In genomic region chr5:113634024-113634651, GRCm38 (mm10) we compare ENCODE assay signal across 9 mouse cellular contexts. TPM values are rescaled to one million over a fixed set of nuclear protein-coding genes. Genes with fewer than 3 reads are reported as not detected.
DNase-seq lines count a peak whose midpoint lies in the region; ATAC-seq and TF ChIP-seq lines count a peak whose summit lies in the region.
"Had no signal": no experiment of that assay in that cellular context is flagged by ENCODE, and none has a peak within 500 bp of the region (broad histone marks: within the 10 kb centered on the region; RNA-seq: fewer than 3 reads in every experiment).

No protein-coding gene starts in this region.

- WGBS in forebrain, embryonic 16.5 days: 51% methylated on average over 13 of the region's 13 CpGs
- 55% methylated on average over 13 of the region's 13 CpGs for WGBS in forebrain, embryonic 15.5 days
- WGBS in limb, embryonic 13.5 days: 24% methylated on average over 13 of the region's 13 CpGs
- 31% methylated on average over 13 of the region's 13 CpGs for WGBS in stomach, postnatal 0 days

- H3K36me3 ChIP-seq in forebrain, embryonic 16.5 days (ENCODE audit: control insufficient read depth, insufficient read depth): no peaks in the 10 kb centered on the region
- H3K36me3 ChIP-seq in forebrain, embryonic 15.5 days: no peaks in the 10 kb centered on the region
- no peaks in the 10 kb centered on the region for H3K36me3 ChIP-seq in limb, embryonic 13.5 days
- H3K36me3 ChIP-seq in stomach, postnatal 0 days (ENCODE audit: control insufficient read depth, insufficient read depth, low read length): no peaks in the 10 kb centered on the region

- DNase-seq in cerebellum, adult 11 months: peak; percentile 67
- DNase-seq in gastrocnemius, adult 8-10 months (ENCODE audit: low spot score in 2 of 2): peak; percentile 63 to 68
- peak; percentile 82 for DNase-seq in kidney, adult 9 months
- no peak for DNase-seq in stomach, postnatal 0 days (ENCODE audit: low spot score)

- no peaks in the 10 kb centered on the region for H3K27me3 ChIP-seq in forebrain, embryonic 16.5 days (replicated peaks; ENCODE audit: control insufficient read depth, insufficient read depth, low read length)
- no peaks in the 10 kb centered on the region for H3K27me3 ChIP-seq in forebrain, embryonic 15.5 days
- peaks cover 6% of the 10 kb centered on the region; the same call in 1 of the 2 replicates for H3K27me3 ChIP-seq in limb, embryonic 13.5 days
- no peaks in the 10 kb centered on the region for H3K27me3 ChIP-seq in stomach, postnatal 0 days (ENCODE audit: control insufficient read depth, insufficient read depth, low read length)

- H3K4me1 ChIP-seq in forebrain, embryonic 16.5 days (replicated peaks; ENCODE audit: control insufficient read depth, insufficient read depth, low read length): peaks cover 3% of the 10 kb centered on the region; the same call in 1 of the 2 replicates
- peaks cover 6% of the 10 kb centered on the region; the same call in 1 of the 2 replicates for H3K4me1 ChIP-seq in forebrain, embryonic 15.5 days
- peaks cover 59% of the 10 kb centered on the region for H3K4me1 ChIP-seq in limb, embryonic 13.5 days
- no peaks in the 10 kb centered on the region for H3K4me1 ChIP-seq in stomach, postnatal 0 days (replicated peaks; ENCODE audit: control insufficient read depth, insufficient read depth)

- H3K9me3 ChIP-seq in forebrain, embryonic 16.5 days (ENCODE audit: control insufficient read depth, low read length): no peaks in the 10 kb centered on the region
- H3K9me3 ChIP-seq in forebrain, embryonic 15.5 days: no peaks in the 10 kb centered on the region
- no peaks in the 10 kb centered on the region for H3K9me3 ChIP-seq in limb, embryonic 13.5 days
- H3K9me3 ChIP-seq in stomach, postnatal 0 days (ENCODE audit: control insufficient read depth, low read length): no peaks in the 10 kb centered on the region

- no peak for TF ChIP-seq EP300 in stomach, postnatal 0 days (optimal IDR thresholded peaks at IDR 0.05)

- TF ChIP-seq CTCF in stomach, postnatal 0 days (IDR thresholded peaks at IDR 0.05; ENCODE audit: low read depth): no peak

- no peak overlapping the region for H3K9ac ChIP-seq in forebrain, embryonic 16.5 days (replicated peaks; ENCODE audit: low read depth, low read length)
- no peak overlapping the region for H3K9ac ChIP-seq in forebrain, embryonic 15.5 days (replicated peaks)
- H3K9ac ChIP-seq in limb, embryonic 13.5 days: no peak overlapping the region
- H3K9ac ChIP-seq in stomach, postnatal 0 days (ENCODE audit: low read length): no peak overlapping the region

- H3K4me3 ChIP-seq in forebrain, embryonic 16.5 days (replicated peaks; ENCODE audit: low read length): no peak overlapping the region
- no peak overlapping the region for H3K4me3 ChIP-seq in forebrain, embryonic 15.5 days
- H3K4me3 ChIP-seq in limb, embryonic 13.5 days: no peak overlapping the region
- H3K4me3 ChIP-seq in stomach, postnatal 0 days (ENCODE audit: low read depth, low read length): no peak overlapping the region
- H3K4me3 ChIP-seq: erythroblast, embryonic 14.5 days had no signal

- no peak overlapping the region for H3K4me2 ChIP-seq in forebrain, embryonic 16.5 days (ENCODE audit: low read length)
- no peak overlapping the region for H3K4me2 ChIP-seq in forebrain, embryonic 15.5 days (replicated peaks)
- H3K4me2 ChIP-seq in limb, embryonic 13.5 days (replicated peaks): peak overlapping the region; percentile 38
- no peak overlapping the region for H3K4me2 ChIP-seq in stomach, postnatal 0 days (replicated peaks; ENCODE audit: low read depth)

- 0 out of 2 replicates have a peak, but pooled peaks have one; percentile 45 for ATAC-seq in forebrain, embryonic 16.5 days
- ATAC-seq in forebrain, embryonic 15.5 days (replicated peaks): no peak
- ATAC-seq in limb, embryonic 13.5 days (ENCODE audit: low FRiP score, low read depth): 0 out of 2 replicates have a peak, but pooled peaks have one; percentile 38
- ATAC-seq in stomach, postnatal 0 days (ENCODE audit: low FRiP score, low TSS enrichment): peak; percentile 29; the same call in 1 of the 2 replicates
- no peak for ATAC-seq in erythroblast, adult 5-6 weeks (replicated peaks; ENCODE audit: low FRiP score, poor library complexity, severe bottlenecking)

- H3K27ac ChIP-seq in forebrain, embryonic 16.5 days (ENCODE audit: low read length): no peak overlapping the region
- H3K27ac ChIP-seq in forebrain, embryonic 15.5 days (replicated peaks): no peak overlapping the region
- H3K27ac ChIP-seq in limb, embryonic 13.5 days: peak overlapping the region; percentile 35; the same call in 1 of the 2 replicates
- H3K27ac ChIP-seq in stomach, postnatal 0 days (replicated peaks): no peak overlapping the region

RNA-seq across cellular contexts. Expression of gene Cmklr1, which starts 16.1 kb away (rescaled TPM):
- 2.3 and 2.7 TPM in 2 replicates for polyA plus RNA-seq in forebrain, embryonic 16.5 days (2015; fragmentation: Nextera tagmentation; extraction: Ambion mirVana)
- 1.3 and 1.4 TPM in 2 replicates for polyA plus RNA-seq in forebrain, embryonic 15.5 days (2015; fragmentation: Nextera tagmentation; extraction: Ambion mirVana)
- total RNA-seq in gastrocnemius, adult 8-10 months (2022): 10 to 100 TPM in 1 of 4 experiments, 1 to 10 TPM in 3; 6.6 to 11.3 (median 8.4) TPM
- polyA plus RNA-seq in limb, embryonic 13.5 days (2015; fragmentation: Nextera tagmentation; extraction: Ambion mirVana): 3.6 and 3.7 TPM in 2 replicates
- polyA plus RNA-seq in stomach, postnatal 0 days (2015; fragmentation: Nextera tagmentation; extraction: Ambion mirVana): 2.0 and 2.6 TPM in 2 replicates
- total RNA-seq in erythroblast, adult 5-6 weeks (2015; ENCODE audit: low replicate concordance): 1.5 TPM in 2 replicates
- 0.51 and 0.70 TPM in 2 replicates for total RNA-seq in erythroblast, adult 5-6 weeks (2017; ENCODE audit: low replicate concordance)
- polyA plus RNA-seq: erythroblast, embryonic 14.5 days had no signal

Comparison
In these comparisons a context has a peak if more than half of its experiments do, and no peak if none do; other contexts are left out.
1. ATAC-seq: peak in forebrain, embryonic 16.5 days (single experiment), limb, embryonic 13.5 days (single experiment) and stomach, postnatal 0 days (single experiment); none in forebrain, embryonic 15.5 days (single experiment) and erythroblast, adult 5-6 weeks (single experiment).